Comparison of ENCODE assay signal across 16 mouse cellular contexts in genomic region chrX:13691865-13692264, GRCm38 (mm10). TPM values are rescaled to one million over a fixed set of nuclear protein-coding genes. Genes with fewer than 3 reads are reported as not detected.
DNase-seq lines count a peak whose midpoint lies in the region; ATAC-seq and TF ChIP-seq lines count a peak whose summit lies in the region.
"Had no signal": no experiment of that assay in that cellular context is flagged by ENCODE, and none has a peak within 500 bp of the region (broad histone marks: within the 10 kb centered on the region; RNA-seq: fewer than 3 reads in every experiment).

No protein-coding gene starts in this region.

- ATAC-seq in heart, postnatal 0 days (ENCODE audit: insufficient read depth, low read depth) = no peak
- ATAC-seq in lung, embryonic 14.5 days (ENCODE audit: insufficient read depth) = no peak
- no peak for ATAC-seq in erythroid progenitor cell, adult 5-6 weeks (replicated peaks; ENCODE audit: low FRiP score, poor library complexity, severe bottlenecking)
- no peak for ATAC-seq in hindbrain, embryonic 13.5 days (ENCODE audit: low FRiP score)
- ATAC-seq: inflammation-experienced regulatory T-cells, adult 6 months had no signal

- no peak overlapping the region for H3K4me2 ChIP-seq in heart, postnatal 0 days (ENCODE audit: low read depth, low read length)
- no peak overlapping the region for H3K4me2 ChIP-seq in lung, embryonic 14.5 days
- no peak overlapping the region for H3K4me2 ChIP-seq in hindbrain, embryonic 13.5 days
- H3K4me2 ChIP-seq: embryonic facial prominence, embryonic 15.5 days had no signal

- H3K4me1 ChIP-seq in heart, postnatal 0 days (ENCODE audit: control insufficient read depth, insufficient read depth) = no peaks in the 10 kb centered on the region
- no peaks in the 10 kb centered on the region for H3K4me1 ChIP-seq in lung, embryonic 14.5 days (ENCODE audit: insufficient read depth)
- no peaks in the 10 kb centered on the region for H3K4me1 ChIP-seq in hindbrain, embryonic 13.5 days (replicated peaks)
- H3K4me1 ChIP-seq: embryonic facial prominence, embryonic 15.5 days had no signal

- no peaks in the 10 kb centered on the region for H3K36me3 ChIP-seq in heart, postnatal 0 days (replicated peaks; ENCODE audit: control insufficient read depth, insufficient read depth, low read length)
- no peaks in the 10 kb centered on the region for H3K36me3 ChIP-seq in lung, embryonic 14.5 days (ENCODE audit: insufficient read depth)
- no peaks in the 10 kb centered on the region for H3K36me3 ChIP-seq in hindbrain, embryonic 13.5 days
- H3K36me3 ChIP-seq: embryonic facial prominence, embryonic 15.5 days had no signal

- H3K9ac ChIP-seq in heart, postnatal 0 days (replicated peaks; ENCODE audit: low read depth, low read length) = no peak overlapping the region
- H3K9ac ChIP-seq in lung, embryonic 14.5 days = no peak overlapping the region
- no peak overlapping the region for H3K9ac ChIP-seq in hindbrain, embryonic 13.5 days
- H3K9ac ChIP-seq: embryonic facial prominence, embryonic 15.5 days had no signal

- no peaks in the 10 kb centered on the region for H3K9me3 ChIP-seq in heart, postnatal 0 days (replicated peaks; ENCODE audit: control insufficient read depth, low read length)
- H3K9me3 ChIP-seq in lung, embryonic 14.5 days (ENCODE audit: low read depth, low read length) = no peaks in the 10 kb centered on the region
- no peaks in the 10 kb centered on the region for H3K9me3 ChIP-seq in hindbrain, embryonic 13.5 days
- H3K9me3 ChIP-seq: embryonic facial prominence, embryonic 15.5 days had no signal

- H3K27me3 ChIP-seq in heart, postnatal 0 days (ENCODE audit: control insufficient read depth, insufficient read depth, low read length) = no peaks in the 10 kb centered on the region
- H3K27me3 ChIP-seq in lung, embryonic 14.5 days (ENCODE audit: insufficient read depth, low read length) = no peaks in the 10 kb centered on the region
- no peaks in the 10 kb centered on the region for H3K27me3 ChIP-seq in hindbrain, embryonic 13.5 days
- H3K27me3 ChIP-seq: embryonic facial prominence, embryonic 15.5 days had no signal

- DNase-seq in heart, postnatal 0 days (ENCODE audit: low spot score) = no peak
- no peak for DNase-seq in heart, adult 9 months (ENCODE audit: low spot score in 2 of 2)
- peak; percentile 35 for DNase-seq in lung, embryonic 14.5 days
- DNase-seq in lung, postnatal 4 days = no peak
- DNase-seq in MN1 (ENCODE audit: low spot score) = peak; percentile 9
- DNase-seq in lung, postnatal 36 days = peak; percentile 10

- no peak overlapping the region for H3K4me3 ChIP-seq in heart, postnatal 0 days (ENCODE audit: low read depth, low read length)
- H3K4me3 ChIP-seq in lung, embryonic 14.5 days (ENCODE audit: low read depth, low read length) = no peak overlapping the region
- H3K4me3 ChIP-seq in hindbrain, embryonic 13.5 days = no peak overlapping the region
- H3K4me3 ChIP-seq: embryonic facial prominence, embryonic 15.5 days had no signal

- TF ChIP-seq EP300 in heart, postnatal 0 days (IDR thresholded peaks at IDR 0.05; ENCODE audit: low read depth) = no peak

- 73% methylated on average over 4 of the region's 4 CpGs for WGBS in heart, postnatal 0 days
- WGBS in lung, embryonic 14.5 days = 76% methylated on average over 4 of the region's 4 CpGs
- WGBS in hindbrain, embryonic 13.5 days = 86% methylated on average over 4 of the region's 4 CpGs

- no peak overlapping the region for H3K27ac ChIP-seq in heart, postnatal 0 days (ENCODE audit: low read depth)
- H3K27ac ChIP-seq in lung, embryonic 14.5 days (ENCODE audit: low read depth) = no peak overlapping the region
- no peak overlapping the region for H3K27ac ChIP-seq in hindbrain, embryonic 13.5 days
- H3K27ac ChIP-seq: embryonic facial prominence, embryonic 15.5 days had no signal

- peak; percentile 33 for TF ChIP-seq CTCF in heart, postnatal 0 days (IDR thresholded peaks at IDR 0.05; ENCODE audit: low read depth)
- 0 out of 2 replicates have a peak, but pooled peaks have one; percentile 15 for TF ChIP-seq CTCF in lung, embryonic 14.5 days (IDR thresholded peaks at IDR 0.05; ENCODE audit: low read depth)

RNA-seq across cellular contexts. Expression of gene Gpr82, which starts 30.7 kb away (rescaled TPM):
- not detected in 2 replicates for total RNA-seq in heart, postnatal 0 days (2014; rRNA removed; ENCODE audit: low replicate concordance)
- polyA plus RNA-seq in heart, postnatal 0 days (2015; fragmentation: Nextera tagmentation; extraction: Ambion mirVana) = 0.05 and 0.14 TPM in 2 replicates
- 0.41 and 0.58 TPM in 2 replicates for polyA plus RNA-seq in lung, embryonic 14.5 days (2014; fragmentation: Nextera tagmentation; extraction: Ambion mirVana)
- not detected in 2 replicates for total RNA-seq in erythroid progenitor cell, adult 5-6 weeks (2015; ENCODE audit: low replicate concordance)
- total RNA-seq in erythroid progenitor cell, adult 5-6 weeks (2017; ENCODE audit: low replicate concordance) = not detected in 2 replicates
- polyA plus RNA-seq in hindbrain, embryonic 13.5 days (2015; fragmentation: Nextera tagmentation; extraction: Ambion mirVana) = 0.65 and 0.79 TPM in 2 replicates
- total RNA-seq: granulocyte monocyte progenitor cell, adult 5-6 weeks; heart, postnatal 10 days; left cerebral cortex, postnatal 10 days; liver, adult 2 months had no signal
- polyA plus RNA-seq: liver, adult 2 months; small intestine, adult 2 months had no signal

RNA-seq across cellular contexts. Expression of gene Gpr34, which starts 60.0 kb away (rescaled TPM):
- not detected in 2 replicates for total RNA-seq in heart, postnatal 0 days (2014; rRNA removed; ENCODE audit: low replicate concordance)
- polyA plus RNA-seq in heart, postnatal 0 days (2015; fragmentation: Nextera tagmentation; extraction: Ambion mirVana) = 1.0 and 1.4 TPM in 2 replicates
- polyA plus RNA-seq in lung, embryonic 14.5 days (2014; fragmentation: Nextera tagmentation; extraction: Ambion mirVana) = 2.5 and 2.6 TPM in 2 replicates
- total RNA-seq in erythroid progenitor cell, adult 5-6 weeks (2015; ENCODE audit: low replicate concordance) = 4.0 and 4.2 TPM in 2 replicates
- total RNA-seq in erythroid progenitor cell, adult 5-6 weeks (2017; ENCODE audit: low replicate concordance) = not detected in 2 replicates
- polyA plus RNA-seq in hindbrain, embryonic 13.5 days (2015; fragmentation: Nextera tagmentation; extraction: Ambion mirVana) = 2.6 and 4.6 TPM in 2 replicates
- total RNA-seq: granulocyte monocyte progenitor cell, adult 5-6 weeks; megakaryocyte-erythroid progenitor cell, adult 5-6 weeks had no signal
- polyA plus RNA-seq: liver, adult 2 months; small intestine, adult 2 months had no signal

Comparison
In these comparisons a context has a peak if more than half of its experiments do, and no peak if none do; other contexts are left out.
1. DNase-seq: peak in lung, embryonic 14.5 days (single experiment), MN1 (single experiment) and lung, postnatal 36 days (single experiment); none in heart, postnatal 0 days (single experiment), heart, adult 9 months (0 of 2) and lung, postnatal 4 days (0 of 2).